Mouse (Mus musculus) lung, postnatal 0 days (tissue): ENCODE measurements around the gene Mtmr4. TPM values are rescaled to one million over a fixed set of nuclear protein-coding genes. Genes with fewer than 3 reads are reported as not detected.

Experiments
- ATAC-seq: fragments of 200-750 bp; cut with Nextera tagmentation; 2 replicates; pipeline ENCODE4 v1.8.0; 2017; ENCODE audit warnings: moderate library complexity
- DNase-seq: peaks from one replicate; pipeline ENCODE4 v3.0.0-alpha.2; 2016; ENCODE audit warnings: low spot score
- H3K27ac ChIP-seq: fragments of 300-500 bp; sonication (generic); 2 replicates; pipeline ENCODE4 v1.5.1; 2014; ENCODE audit warnings: antibody characterized with exemption, mild to moderate bottlenecking, low read length, mixed read lengths
- H3K27me3 ChIP-seq: fragments of 300-500 bp; sonication (generic); replicated peaks from 2 replicates; pipeline ENCODE4 v1.6.1; 2014; ENCODE audit warnings: low read length, mixed read lengths; ENCODE audit not compliant: insufficient read depth
- H3K36me3 ChIP-seq: fragments of 300-500 bp; sonication (generic); 2 replicates; pipeline ENCODE4 v1.6.1; 2014; ENCODE audit warnings: low read length, mixed read lengths; ENCODE audit not compliant: insufficient read depth
- H3K4me1 ChIP-seq: fragments of 300-500 bp; sonication (generic); 2 replicates; pipeline ENCODE4 v1.6.1; 2014; ENCODE audit warnings: antibody characterized with exemption, low read depth, low read length, mixed read lengths; ENCODE audit not compliant: insufficient read depth
- H3K4me2 ChIP-seq: fragments of 300-500 bp; sonication (generic); replicated peaks from 2 replicates; pipeline ENCODE4 v1.6.1; 2014; ENCODE audit warnings: low read depth, mild to moderate bottlenecking, low read length, moderate library complexity, mixed read lengths
- H3K4me3 ChIP-seq: fragments of 300-500 bp; sonication (generic); 2 replicates; pipeline ENCODE4 v1.5.1; 2014; ENCODE audit warnings: low read depth, low read length
- H3K9ac ChIP-seq: fragments of 300-500 bp; sonication (generic); replicated peaks from 2 replicates; pipeline ENCODE4 v1.6.1; 2014; ENCODE audit warnings: low read depth, mild to moderate bottlenecking
- H3K9me3 ChIP-seq: fragments of 300-500 bp; sonication (generic); 2 replicates; pipeline ENCODE4 v1.6.1; 2016; ENCODE audit warnings: low read length, mixed read lengths
- CTCF ChIP-seq: IDR thresholded peaks from 2 replicates; pipeline ENCODE4 v1.5.1; 2016; ENCODE audit warnings: antibody characterized with exemption, mild to moderate bottlenecking
- EP300 ChIP-seq: IDR thresholded peaks from 2 replicates; pipeline ENCODE4 v1.6.1; 2016; ENCODE audit warnings: antibody characterized with exemption, mild to moderate bottlenecking, control low read depth
- WGBS: fragments of 180-500 bp; shearing (Covaris S2); extraction: QIAGEN DNeasy Blood & Tissue Kit; methylation state at CpG from one replicate; pipeline ENCODE4 v1.1.7; 2014; 5-methylcytosine and 5-hydroxymethylcytosine counted together
- polyA plus RNA-seq: library from polyadenylated mRNA; unstranded; fragments of >200 nt; fragmentation: Nextera tagmentation; extraction: Ambion mirVana; gene quantifications from 2 replicates; pipeline ENCODE4 v1.2.1, GENCODE M21; 2015

Mtmr4 gene
- polyA plus RNA-seq, 1 experiment from 2014 or later, result 9.4 TPM

- no peak overlapping the region for H3K4me2 ChIP-seq
- no peak overlapping the region for H3K27ac ChIP-seq
- DNase-seq (no peak), ATAC-seq (no peak)
- no peak for TF ChIP-seq CTCF
- no peak for TF ChIP-seq EP300
- H3K4me1 ChIP-seq, result peaks cover 3% of the 10 kb centered on the region; the same call in 1 of the 2 replicates
- H3K9ac ChIP-seq, result no peak overlapping the region
- H3K4me3 ChIP-seq, result no peak overlapping the region
- no peaks in the 10 kb centered on the region for H3K36me3 ChIP-seq
- no peaks in the 10 kb centered on the region for H3K27me3 ChIP-seq
- H3K9me3 ChIP-seq, result no peaks in the 10 kb centered on the region
These were observed 50.9 kb downstream of the Mtmr4 start for GRCm38 (mm10) chr11:87642865-87643264.

GRCm38 (mm10) chr11:87654693-87655092, 62.7 kb downstream of the Mtmr4 start:
- ATAC-seq, result no peak
- H3K36me3 ChIP-seq, result no peaks in the 10 kb centered on the region
- 68% methylated on average over 5 of the region's 5 CpGs for WGBS

GRCm38 (mm10) chr11:87659216-87659615, 67.3 kb downstream of the Mtmr4 start:
- no peaks in the 10 kb centered on the region for H3K4me1 ChIP-seq
- H3K27me3 ChIP-seq, result no peaks in the 10 kb centered on the region
- no peaks in the 10 kb centered on the region for H3K9me3 ChIP-seq
- no peak overlapping the region for H3K9ac ChIP-seq
- no peak overlapping the region for H3K4me2 ChIP-seq
- 38% methylated on average over 7 of the region's 7 CpGs for WGBS
- TF ChIP-seq EP300 (no peak), CTCF (no peak)
- no peak overlapping the region for H3K4me3 ChIP-seq
- peak; percentile 68 for DNase-seq
- no peak overlapping the region for H3K27ac ChIP-seq
- peak; percentile 63 for ATAC-seq
- H3K36me3 ChIP-seq, result no peaks in the 10 kb centered on the region

More at GRCm38 (mm10) chr11:87654693-87655092, 62.7 kb downstream of the Mtmr4 start:
- DNase-seq, result no peak
- Histone ChIP-seq H3K9me3 (no peaks in the 10 kb centered on the region), H3K4me3 (no peak overlapping the region), H3K9ac (no peak overlapping the region), H3K27ac (no peak overlapping the region), H3K27me3 (no peaks in the 10 kb centered on the region), H3K4me1 (no peaks in the 10 kb centered on the region), H3K4me2 (no peak overlapping the region)
- TF ChIP-seq EP300 (no peak), CTCF (no peak)

- Histone ChIP-seq H3K9ac (peak within 1 kb of the TSS; percentile 43), H3K27ac (peak within 1 kb of the TSS; percentile 76), H3K4me2 (peak within 1 kb of the TSS; percentile 54), H3K4me1 (no peaks in the 10 kb centered on the region), H3K4me3 (peak within 1 kb of the TSS; percentile 42), H3K36me3 (no peaks in the 10 kb centered on the region), H3K9me3 (no peaks in the 10 kb centered on the region), H3K27me3 (no peaks in the 10 kb centered on the region)
- DNase-seq (peak; percentile 95), ATAC-seq (peak; percentile 96)
- TF ChIP-seq EP300, result 0 out of 2 replicates have a peak, but pooled peaks have one; percentile 17
- TF ChIP-seq CTCF, result peak; percentile 92
- WGBS, result 2% methylated on average over 8 of the region's 8 CpGs
These were observed 70.4 kb downstream of the Mtmr4 start, which contains the start of gene Rnf43 for GRCm38 (mm10) chr11:87662407-87662806. Rnf43 (plus strand) TSS chr11:87662722.

- DNase-seq (no peak), ATAC-seq (no peak)
- Histone ChIP-seq H3K36me3 (no peaks in the 10 kb centered on the region), H3K9me3 (no peaks in the 10 kb centered on the region), H3K4me2 (peak overlapping the region; percentile 54), H3K4me1 (no peaks in the 10 kb centered on the region), H3K4me3 (peak overlapping the region; percentile 42), H3K27ac (peak overlapping the region; percentile 76), H3K27me3 (no peaks in the 10 kb centered on the region), H3K9ac (peak overlapping the region; percentile 43)
- TF ChIP-seq CTCF, result no peak
- 0 out of 2 replicates have a peak, but pooled peaks have one; percentile 7 for TF ChIP-seq EP300
- 11% methylated on average over 14 of the region's 14 CpGs for WGBS
These were observed 70.9 kb downstream of the Mtmr4 start for GRCm38 (mm10) chr11:87662822-87663221.

GRCm38 (mm10) chr11:87663948-87664347, 72.0 kb downstream of the Mtmr4 start:
- Histone ChIP-seq H3K4me2 (peak overlapping the region; percentile 54), H3K9me3 (no peaks in the 10 kb centered on the region), H3K4me1 (no peaks in the 10 kb centered on the region), H3K27ac (0 out of 2 replicates have a peak overlapping the region, but pooled peaks have one; percentile 5), H3K4me3 (peak overlapping the region; percentile 39), H3K9ac (peak overlapping the region; percentile 19; the same call in 1 of the 2 replicates), H3K27me3 (no peaks in the 10 kb centered on the region), H3K36me3 (no peaks in the 10 kb centered on the region)
- WGBS, result 54% methylated on average over 6 of the region's 6 CpGs
- ATAC-seq (no peak), DNase-seq (no peak)
- TF ChIP-seq EP300 (no peak), CTCF (no peak)
